Mouse (Mus musculus) hematopoietic stem cell, adult 5-6 weeks (primary cell): ENCODE results near the gene G0s2. TPM values are rescaled to one million over a fixed set of nuclear protein-coding genes. Genes with fewer than 3 reads are reported as not detected.
A peak's percentile ranks its signal among the peaks of the same experiment; 100 is the strongest.

Experiments
- ATAC-seq, 2 experiments: fragments of 125-278 bp in 1 of 2; replicated peaks in 1 of 2; 2 replicates each; pipeline ENCODE4 v1.8.0; 2016 to 2017; ENCODE audit warnings: inconsistent platforms in 2 of 2, mild to moderate bottlenecking in 2 of 2, moderate number of reproducible peaks in 2 of 2, low read depth in 1 of 2, moderate TSS enrichment in 1 of 2; ENCODE audit not compliant: low FRiP score in 2 of 2, poor library complexity in 2 of 2, severe bottlenecking in 2 of 2, insufficient read depth in 1 of 2, low TSS enrichment in 1 of 2
- total RNA-seq: library from RNA; stranded (forward); fragments of 172-1452, 232-1000 nt; gene quantifications from 2 replicates; pipeline ENCODE4 v1.2.3, GENCODE M21; 2017

The G0s2 gene
- total RNA-seq, 1 experiment from 2014 or later, result 12.0 TPM

DNA sequence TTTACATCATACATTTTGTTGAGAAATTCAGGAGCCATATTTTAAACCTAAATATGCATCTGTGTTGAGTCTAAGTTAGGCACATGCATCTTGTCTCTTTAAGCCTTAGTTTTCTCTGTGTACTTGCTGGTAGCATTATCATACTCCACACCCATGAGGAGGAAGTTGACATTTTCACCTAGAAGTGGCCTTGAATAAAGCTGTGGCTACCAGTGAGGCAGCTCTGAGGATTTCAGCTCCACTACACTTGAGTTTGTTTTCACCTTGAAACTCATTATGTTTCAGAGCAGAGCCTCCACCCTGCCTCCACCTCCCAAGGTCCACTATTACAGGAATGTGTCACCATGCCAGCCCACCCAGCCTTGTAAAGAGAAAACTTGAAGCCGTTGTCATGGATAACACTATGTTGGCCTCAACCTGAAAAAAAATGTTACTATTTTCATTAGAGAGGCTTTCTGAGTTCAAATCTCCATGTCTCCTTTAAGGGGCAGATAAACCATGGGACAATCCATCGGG is 38.8 kb downstream of the G0s2 start:
- no peak for ATAC-seq

DNA sequence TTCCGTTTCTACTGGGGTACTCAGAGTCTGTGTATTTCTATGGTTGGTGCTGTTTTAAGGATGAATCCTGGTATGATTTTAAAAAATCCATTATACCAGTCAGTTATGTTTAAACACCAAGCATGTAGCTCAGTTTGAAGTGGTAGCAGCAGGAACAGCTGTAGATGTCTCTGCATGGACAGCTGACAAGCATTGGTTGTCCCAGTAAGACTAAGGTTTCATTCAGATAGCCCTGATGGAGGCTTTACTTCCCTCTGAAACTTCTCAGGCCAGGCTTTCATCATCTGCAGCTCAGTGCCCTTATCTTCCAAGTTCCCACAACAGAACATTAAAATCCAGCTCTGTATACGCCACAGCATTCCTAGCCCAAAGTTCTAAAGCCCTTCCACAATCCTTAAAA is 40.3 kb downstream of the G0s2 start:
- no peak for ATAC-seq

DNA sequence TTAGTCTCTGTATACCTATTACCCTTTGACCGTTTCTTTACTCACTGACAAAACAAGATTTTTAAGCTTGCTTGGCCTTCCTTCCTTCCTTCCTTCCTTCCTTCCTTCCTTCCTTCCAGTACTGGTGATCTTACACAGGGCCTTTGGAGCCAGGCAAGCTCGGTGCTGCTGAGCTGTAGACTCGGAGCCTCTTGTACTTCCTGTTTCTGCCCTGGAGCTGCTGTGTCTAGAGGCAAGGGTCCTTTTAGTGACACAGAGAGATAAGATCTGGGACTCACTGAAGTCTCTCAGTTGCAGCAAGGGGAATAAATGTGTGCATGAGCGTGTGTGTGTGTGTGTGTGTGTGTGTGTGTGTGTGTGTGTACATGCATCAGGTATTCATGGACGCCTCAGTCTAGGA is 42.1 kb downstream of the G0s2 start:
- peak; percentile 90 to 97 for ATAC-seq

DNA sequence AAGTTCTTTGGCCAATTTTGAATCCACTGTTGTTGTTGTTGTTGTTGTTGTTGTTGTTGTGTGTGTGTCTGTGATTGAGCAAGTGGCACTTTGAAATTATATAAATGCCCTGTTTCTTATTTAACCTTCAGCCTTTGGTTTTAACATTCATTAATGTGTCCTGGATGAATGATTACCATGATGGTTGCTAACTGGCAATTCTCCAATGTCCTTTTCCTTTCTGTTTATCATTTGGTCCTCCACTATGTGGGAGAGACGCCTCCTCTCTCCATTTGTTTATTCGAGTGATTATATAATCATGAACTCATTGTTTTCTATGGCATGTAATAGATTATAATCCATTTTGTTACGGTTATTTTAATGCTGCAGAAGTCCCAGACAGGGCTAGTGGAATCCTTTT is 42.5 kb downstream of the G0s2 start:
- peak in 1 of 2 experiments; percentile 40; a peak in 1 of 4 replicates for ATAC-seq

DNA sequence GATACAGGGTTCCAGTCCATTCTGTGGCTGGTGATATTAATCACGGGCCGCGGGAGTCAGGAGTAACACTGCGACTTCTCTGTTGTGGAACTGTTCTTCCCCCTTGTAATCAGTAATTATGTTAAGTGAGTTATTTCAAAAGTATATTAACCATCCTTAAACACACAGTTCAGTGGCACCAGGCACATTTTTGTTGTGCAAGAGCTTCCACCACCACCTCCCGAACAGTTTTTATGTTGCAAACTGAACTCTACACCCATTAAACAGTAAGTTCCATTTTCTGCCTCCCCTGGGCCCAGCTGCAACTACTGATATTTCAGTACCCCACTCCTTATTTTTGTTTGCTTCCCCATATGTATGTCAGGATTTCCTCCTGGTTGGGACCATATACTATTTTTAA is 43.4 kb downstream of the G0s2 start:
- no peak for ATAC-seq

DNA sequence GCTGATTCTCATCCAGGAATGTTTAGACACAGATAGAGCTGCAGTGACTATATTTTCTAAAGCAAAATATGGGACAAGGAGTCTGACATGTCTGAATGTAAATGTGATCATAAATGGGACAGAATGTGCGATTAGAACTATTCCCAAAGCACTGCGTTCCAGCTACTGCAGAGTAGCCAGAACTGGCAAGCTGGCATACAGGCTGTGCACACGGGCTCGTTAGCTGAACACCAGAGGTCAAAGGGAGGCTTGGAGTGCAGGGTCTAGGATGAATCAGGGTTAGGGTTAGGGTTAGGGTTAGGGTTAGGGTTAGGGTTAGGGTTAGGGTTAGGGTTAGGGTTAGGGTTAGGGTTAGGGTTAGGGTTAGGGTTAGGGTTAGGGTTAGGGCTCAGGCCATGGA is 45.5 kb downstream of the G0s2 start:
- ATAC-seq, result no peak

DNA sequence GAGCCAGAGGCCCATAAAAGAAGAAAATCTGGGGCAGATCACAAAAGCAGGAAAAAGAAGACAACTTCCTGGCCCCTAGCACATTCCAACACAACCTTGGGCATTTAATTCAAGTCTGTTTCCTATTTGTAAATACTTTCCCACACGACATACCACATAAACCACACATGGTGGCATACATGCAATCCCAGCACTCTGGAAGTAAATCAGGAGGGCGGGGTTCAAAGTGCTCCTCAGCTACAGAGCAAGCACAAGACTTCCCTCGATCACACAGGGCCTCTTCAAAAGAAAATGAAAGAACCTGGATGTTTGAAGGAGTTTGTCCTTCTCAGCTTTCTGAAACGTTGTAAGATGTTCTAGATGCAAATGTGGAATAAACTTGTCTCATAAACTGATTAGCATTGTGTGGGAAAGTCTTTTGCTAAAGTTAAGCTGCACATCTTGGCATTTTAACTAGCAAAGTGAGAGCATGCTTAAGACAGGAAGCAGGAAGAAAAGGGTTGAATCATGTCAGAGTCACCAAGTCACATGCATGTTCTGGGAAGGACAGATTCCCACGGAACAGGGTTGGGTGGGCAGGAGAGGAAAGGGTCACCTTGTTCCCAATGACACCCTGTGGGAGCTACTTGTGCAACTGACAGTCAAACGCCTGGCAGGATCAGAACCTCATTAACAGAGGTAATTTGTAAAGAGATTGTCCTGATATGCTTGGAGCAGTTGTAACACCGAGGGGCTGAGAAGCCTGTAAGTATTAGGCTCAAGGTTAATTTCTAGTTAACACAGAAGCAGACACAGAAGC is 46.1 kb downstream of the G0s2 start:
- no peak for ATAC-seq

DNA sequence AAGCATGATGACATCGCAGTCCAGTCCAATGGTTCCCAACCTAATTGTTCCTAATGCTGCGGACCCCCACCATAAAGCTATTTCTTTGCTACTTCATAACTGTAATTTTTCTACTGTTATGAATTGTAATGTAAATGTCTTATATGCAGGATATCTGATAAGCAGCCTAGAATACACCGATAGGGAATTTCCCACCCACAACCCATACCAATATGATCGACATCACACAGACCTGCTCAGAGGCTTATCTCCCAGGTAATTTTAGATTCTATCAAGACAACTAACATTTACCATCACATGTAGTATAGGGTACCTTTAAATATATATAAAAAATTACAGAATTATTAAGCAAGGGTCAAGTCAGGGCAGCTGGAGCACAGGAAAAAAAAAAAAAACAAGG is 46.9 kb downstream of the G0s2 start:
- ATAC-seq, result no peak

DNA sequence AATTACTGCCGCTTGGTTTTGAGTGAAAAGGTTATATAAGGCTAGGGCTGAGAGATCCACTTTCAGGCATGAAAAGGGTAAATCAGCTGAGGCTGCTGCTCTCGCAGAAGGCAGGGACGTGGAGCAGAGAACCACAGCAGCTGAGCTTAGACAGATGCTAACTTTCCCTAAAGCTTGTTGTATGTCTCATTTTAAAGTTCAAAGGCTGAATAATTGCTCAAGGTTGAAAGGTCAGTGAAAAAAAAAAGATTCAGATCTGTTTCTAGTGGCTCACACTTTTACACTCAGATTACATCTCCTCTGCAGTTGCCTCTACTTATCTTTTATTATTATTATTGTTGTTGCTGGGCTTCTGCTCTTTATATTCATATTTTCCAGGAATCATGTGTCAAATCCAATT is 47.5 kb downstream of the G0s2 start:
- ATAC-seq, result no peak

Other genes starting within 250 kb of the G0s2 start
- 0.88 TPM in 1 of 2 replicates, not detected in the other for gene Syt14, start 237.4 kb downstream of the G0s2 start, total RNA-seq
- gene Diexf, start 142.9 kb downstream of the G0s2 start, total RNA-seq, result 13.9 and 19.6 TPM in 2 replicates
- 12.9 and 14.5 TPM in 2 replicates for gene Irf6, start 120.1 kb downstream of the G0s2 start, total RNA-seq
- 11.8 and 17.6 TPM in 2 replicates for gene A130010J15Rik, start 105.2 kb downstream of the G0s2 start, total RNA-seq
- gene Traf3ip3, start 71.5 kb downstream of the G0s2 start, total RNA-seq, result 102 and 139 TPM in 2 replicates
- gene Lamb3, start 65.5 kb downstream of the G0s2 start, total RNA-seq, result 1.2 and 2.9 TPM in 2 replicates
- 2.8 and 12.2 TPM in 2 replicates for gene Hsd11b1, start 9.1 kb downstream of the G0s2 start, total RNA-seq
- not detected in 2 replicates for gene Camk1g, start 97.1 kb upstream of the G0s2 start, total RNA-seq